In genomic region chr11:59155900-59156299, GRCm38 (mm10) we compare ENCODE assay signal across 18 mouse cellular contexts. TPM values are rescaled to one million over a fixed set of nuclear protein-coding genes. Genes with fewer than 3 reads are reported as not detected.
"Had no signal": no experiment of that assay in that cellular context is flagged by ENCODE, and none has a peak within 500 bp of the region (broad histone marks: within the 10 kb centered on the region; RNA-seq: fewer than 3 reads in every experiment).

No protein-coding gene starts in this region.

- H3K27me3 ChIP-seq: neural tube, embryonic 13.5 days; neural tube, embryonic 15.5 days; stomach, embryonic 15.5 days had no signal

- H3K4me2 ChIP-seq: neural tube, embryonic 13.5 days; neural tube, embryonic 15.5 days; stomach, embryonic 15.5 days had no signal

- H3K4me3 ChIP-seq: neural tube, embryonic 13.5 days; neural tube, embryonic 15.5 days; stomach, embryonic 15.5 days had no signal

- H3K9me3 ChIP-seq: neural tube, embryonic 13.5 days; neural tube, embryonic 15.5 days; stomach, embryonic 15.5 days had no signal

- DNase-seq: retina, postnatal 1 day; right cerebral cortex, adult 18-20 months; right cerebral cortex, postnatal 14 days; right cerebral cortex, postnatal 25 days; right cerebral cortex, postnatal 4 days; spleen, adult 18-20 months; thymus, adult 18-20 months; thymus, adult 2 months; thymus, postnatal 14 days; thymus, postnatal 25 days; thymus, postnatal 36 days; thymus, postnatal 4 days had no signal

- H3K4me1 ChIP-seq: neural tube, embryonic 13.5 days; neural tube, embryonic 15.5 days; stomach, embryonic 15.5 days had no signal

- H3K9ac ChIP-seq: neural tube, embryonic 13.5 days; neural tube, embryonic 15.5 days; stomach, embryonic 15.5 days had no signal

- H3K27ac ChIP-seq: neural tube, embryonic 13.5 days; neural tube, embryonic 15.5 days; stomach, embryonic 15.5 days; stomach, postnatal 0 days had no signal

RNA-seq across cellular contexts. Expression of gene Gjc2, which starts 27.1 kb away (rescaled TPM):
- total RNA-seq: neutrophil, adult 5-6 weeks had no signal
- polyA plus RNA-seq: neural tube, embryonic 14.5 days had no signal
